Mouse (Mus musculus) spleen, postnatal 14 days (tissue): ENCODE data around the gene Spag8.

Experiments used
- DNase-seq, 2 experiments: peaks; one replicate each; pipeline ENCODE4 v3.0.0; 2021 to 2022; ENCODE audit warnings: low spot score in 2 of 2

Gene Spag8

GRCm38 (mm10) chr4:43653161-43654015 lies at the start of gene Spag8:
TSS of gene Spag8 (minus strand) at chr4:43653594.
- DNase-seq, result no peak

- no peak for DNase-seq
These were observed 47.3 kb upstream of the Spag8 start, which contains the start of gene Olfr70 for GRCm38 (mm10) chr4:43700707-43701106. TSS of gene Olfr70 (minus strand) at chr4:43700807.

- DNase-seq, result no peak
These were observed 43.2 kb upstream of the Spag8 start for GRCm38 (mm10) chr4:43696561-43696960.

- DNase-seq, result no peak
These were observed 41.9 kb upstream of the Spag8 start for GRCm38 (mm10) chr4:43695249-43695671.

GRCm38 (mm10) chr4:43694439-43695248 lies 41.2 kb upstream of the Spag8 start:
- no peak for DNase-seq

- no peak for DNase-seq
These were observed 40.4 kb upstream of the Spag8 start for GRCm38 (mm10) chr4:43693806-43694241.

GRCm38 (mm10) chr4:43691026-43691425 lies 37.6 kb upstream of the Spag8 start:
- no peak for DNase-seq

- no peak for DNase-seq
These were observed 36.6 kb upstream of the Spag8 start for GRCm38 (mm10) chr4:43690021-43690420.

GRCm38 (mm10) chr4:43679416-43680043 lies 26.1 kb upstream of the Spag8 start:
- no peak for DNase-seq

- DNase-seq, result no peak
These were observed 25.1 kb upstream of the Spag8 start for GRCm38 (mm10) chr4:43678541-43678940.

GRCm38 (mm10) chr4:43675608-43676007 lies 22.2 kb upstream of the Spag8 start:
- DNase-seq, result no peak

- no peak for DNase-seq
These were observed 21.6 kb upstream of the Spag8 start for GRCm38 (mm10) chr4:43674974-43675373.

GRCm38 (mm10) chr4:43673703-43674102 lies 20.3 kb upstream of the Spag8 start:
- DNase-seq, result no peak

GRCm38 (mm10) chr4:43672070-43672469 lies 18.7 kb upstream of the Spag8 start:
- peak; percentile 62 to 81 for DNase-seq

GRCm38 (mm10) chr4:43669428-43669794 lies 16.0 kb upstream of the Spag8 start:
- DNase-seq, result peak in 1 of 2 experiments; percentile 28

- peak; percentile 81 to 86 for DNase-seq
These were observed 15.5 kb upstream of the Spag8 start, which contains the start of the genes Tmem8b and Fam221b for GRCm38 (mm10) chr4:43668782-43669427. TSS of gene Tmem8b (plus strand) at chr4:43668971. TSS of gene Fam221b (minus strand) at chr4:43669145.

- DNase-seq, result no peak
These were observed 13.0 kb upstream of the Spag8 start for GRCm38 (mm10) chr4:43666412-43666811.

- no peak for DNase-seq
These were observed 3.8 kb upstream of the Spag8 start for GRCm38 (mm10) chr4:43657146-43657545.

GRCm38 (mm10) chr4:43656339-43657109 lies 3.1 kb upstream of the Spag8 start, which contains the start of gene Hint2:
TSS of gene Hint2 (minus strand) at chr4:43656466.
- peak; percentile 83 to 88 for DNase-seq

- no peak for DNase-seq
These were observed 2.4 kb upstream of the Spag8 start for GRCm38 (mm10) chr4:43655656-43656338.
